Mouse (Mus musculus) midbrain, embryonic 12.5 days (tissue): Measurements from ENCODE around the gene S100a11. TPM values are rescaled to one million over a fixed set of nuclear protein-coding genes. Genes with fewer than 3 reads are reported as not detected.

ENCODE experiments used
- ATAC-seq: fragments of 200-750 bp; cut with Nextera tagmentation; 2 replicates; pipeline ENCODE4 v1.8.0; 2017; ENCODE audit warnings: low read depth, moderate TSS enrichment, moderate library complexity; ENCODE audit not compliant: low FRiP score
- H3K27ac ChIP-seq: fragments of 300-500 bp; sonication (generic); replicated peaks from 2 replicates; pipeline ENCODE4 v1.5.1; 2016; ENCODE audit warnings: mild to moderate bottlenecking
- H3K27me3 ChIP-seq: fragments of 300-500 bp; sonication (generic); 2 replicates; pipeline ENCODE4 v1.6.1; 2016; ENCODE audit warnings: mild to moderate bottlenecking
- H3K36me3 ChIP-seq: fragments of 300-500 bp; sonication (generic); 2 replicates; pipeline ENCODE4 v1.6.1; 2016
- H3K4me1 ChIP-seq: fragments of 300-500 bp; sonication (generic); 2 replicates; pipeline ENCODE4 v1.6.1; 2016
- H3K4me2 ChIP-seq: fragments of 300-500 bp; sonication (generic); replicated peaks from 2 replicates; pipeline ENCODE4 v1.6.1; 2016; ENCODE audit warnings: mild to moderate bottlenecking, moderate library complexity
- H3K4me3 ChIP-seq: fragments of 300-500 bp; sonication (generic); 2 replicates; pipeline ENCODE4 v1.5.1; 2016; ENCODE audit warnings: mild to moderate bottlenecking
- H3K9ac ChIP-seq: fragments of 300-500 bp; sonication (generic); replicated peaks from 2 replicates; pipeline ENCODE4 v1.6.1; 2016; ENCODE audit warnings: mild to moderate bottlenecking, moderate library complexity
- H3K9me3 ChIP-seq: fragments of 300-500 bp; sonication (generic); 2 replicates; pipeline ENCODE4 v1.6.1; 2016; ENCODE audit warnings: mild to moderate bottlenecking
- WGBS: fragments of 180-500 bp; shearing (Covaris S2); methylation state at CpG from one replicate; pipeline ENCODE4 v1.1.7; 2016; 5-methylcytosine and 5-hydroxymethylcytosine counted together
- polyA plus RNA-seq: library from polyadenylated mRNA; unstranded; fragments of >200 nt; fragmentation: Nextera tagmentation; extraction: Ambion mirVana; gene quantifications from 2 replicates; pipeline ENCODE4 v1.2.1, GENCODE M21; 2016

Gene S100a11
- polyA plus RNA-seq, 1 experiment from 2014 or later = 424 TPM

- ATAC-seq = no peak
- 45% methylated on average over 30 of the region's 30 CpGs for WGBS
- Histone ChIP-seq H3K36me3 (no peaks in the 10 kb centered on the region), H3K4me2 (no peak overlapping the region), H3K9ac (no peak overlapping the region), H3K4me3 (no peak overlapping the region), H3K27me3 (no peaks in the 10 kb centered on the region), H3K9me3 (peaks cover 4% of the 10 kb centered on the region; the same call in 1 of the 2 replicates), H3K4me1 (no peaks in the 10 kb centered on the region), H3K27ac (no peak overlapping the region)
These were observed 14.1 kb upstream of the S100a11 start for GRCm38 (mm10) chr3:93505960-93506863.

DNA sequence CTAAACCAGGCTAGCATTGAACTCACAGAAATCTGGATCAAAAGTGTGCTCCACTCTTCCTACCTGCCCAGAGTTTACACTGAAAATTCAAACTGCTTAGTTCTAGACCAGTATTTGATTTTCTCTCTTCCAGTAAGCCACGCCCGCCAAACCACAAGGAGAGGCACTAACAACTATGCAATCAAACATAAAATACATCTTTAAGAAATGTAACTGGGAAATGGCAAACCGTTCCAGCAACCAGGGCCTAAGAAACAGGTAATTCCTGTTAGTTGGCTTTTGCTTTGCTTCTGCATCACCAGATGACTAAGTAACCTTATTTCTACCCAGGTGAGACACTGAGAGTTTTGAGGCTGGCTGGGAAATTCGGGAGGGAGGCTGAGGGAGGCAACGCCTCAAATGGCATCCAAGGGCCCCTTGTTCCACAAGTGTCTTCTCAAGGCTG is 13.4 kb upstream of the S100a11 start:
- ATAC-seq = no peak
- Histone ChIP-seq H3K27me3 (no peaks in the 10 kb centered on the region), H3K27ac (no peak overlapping the region), H3K9ac (no peak overlapping the region), H3K9me3 (peaks cover 4% of the 10 kb centered on the region; the same call in 1 of the 2 replicates), H3K4me2 (no peak overlapping the region), H3K4me1 (no peaks in the 10 kb centered on the region), H3K36me3 (no peaks in the 10 kb centered on the region), H3K4me3 (no peak overlapping the region)
- 73% methylated on average over 5 of the region's 5 CpGs for WGBS

GRCm38 (mm10) chr3:93509301-93509700 is 11.0 kb upstream of the S100a11 start:
- ATAC-seq = no peak
- H3K4me2 ChIP-seq = no peak overlapping the region
- no peaks in the 10 kb centered on the region for H3K4me1 ChIP-seq
- 83% methylated on average over 1 of the region's 1 CpGs for WGBS
- no peaks in the 10 kb centered on the region for H3K27me3 ChIP-seq
- H3K9ac ChIP-seq = no peak overlapping the region
- no peaks in the 10 kb centered on the region for H3K9me3 ChIP-seq
- H3K36me3 ChIP-seq = no peaks in the 10 kb centered on the region
- no peak overlapping the region for H3K4me3 ChIP-seq
- no peak overlapping the region for H3K27ac ChIP-seq

DNA sequence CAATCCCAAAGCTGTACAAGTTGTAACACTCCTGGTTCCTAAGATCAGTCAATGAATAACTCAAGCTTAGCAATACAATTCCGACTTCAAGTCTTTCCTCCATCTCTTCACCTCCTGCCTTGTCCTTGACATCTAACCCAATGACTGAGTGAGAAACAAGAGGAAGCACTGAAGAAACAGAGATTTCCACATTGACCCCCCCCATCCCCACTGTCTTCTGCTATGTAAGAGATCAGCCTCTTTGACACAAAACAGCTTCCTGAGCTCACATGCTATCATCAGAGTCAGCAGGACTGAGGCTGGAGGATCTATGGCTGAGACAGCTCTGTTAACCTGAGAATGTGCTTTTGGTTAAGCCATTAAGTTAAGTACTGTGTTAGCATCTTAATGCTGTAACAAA is 9.3 kb upstream of the S100a11 start:
- Histone ChIP-seq H3K4me3 (no peak overlapping the region), H3K36me3 (no peaks in the 10 kb centered on the region), H3K27me3 (no peaks in the 10 kb centered on the region), H3K9me3 (no peaks in the 10 kb centered on the region), H3K9ac (no peak overlapping the region), H3K4me1 (no peaks in the 10 kb centered on the region), H3K27ac (no peak overlapping the region), H3K4me2 (no peak overlapping the region)
- WGBS = 95% methylated on average over 1 of the region's 1 CpGs
- no peak for ATAC-seq

- no peaks in the 10 kb centered on the region for H3K4me1 ChIP-seq
- no peaks in the 10 kb centered on the region for H3K36me3 ChIP-seq
- no peaks in the 10 kb centered on the region for H3K27me3 ChIP-seq
- 94% methylated on average over 1 of the region's 1 CpGs for WGBS
- no peak overlapping the region for H3K4me2 ChIP-seq
- no peak overlapping the region for H3K9ac ChIP-seq
- no peak overlapping the region for H3K27ac ChIP-seq
- ATAC-seq = no peak
- no peaks in the 10 kb centered on the region for H3K9me3 ChIP-seq
- H3K4me3 ChIP-seq = no peak overlapping the region
These were observed 8.5 kb upstream of the S100a11 start for GRCm38 (mm10) chr3:93511801-93512200.

DNA sequence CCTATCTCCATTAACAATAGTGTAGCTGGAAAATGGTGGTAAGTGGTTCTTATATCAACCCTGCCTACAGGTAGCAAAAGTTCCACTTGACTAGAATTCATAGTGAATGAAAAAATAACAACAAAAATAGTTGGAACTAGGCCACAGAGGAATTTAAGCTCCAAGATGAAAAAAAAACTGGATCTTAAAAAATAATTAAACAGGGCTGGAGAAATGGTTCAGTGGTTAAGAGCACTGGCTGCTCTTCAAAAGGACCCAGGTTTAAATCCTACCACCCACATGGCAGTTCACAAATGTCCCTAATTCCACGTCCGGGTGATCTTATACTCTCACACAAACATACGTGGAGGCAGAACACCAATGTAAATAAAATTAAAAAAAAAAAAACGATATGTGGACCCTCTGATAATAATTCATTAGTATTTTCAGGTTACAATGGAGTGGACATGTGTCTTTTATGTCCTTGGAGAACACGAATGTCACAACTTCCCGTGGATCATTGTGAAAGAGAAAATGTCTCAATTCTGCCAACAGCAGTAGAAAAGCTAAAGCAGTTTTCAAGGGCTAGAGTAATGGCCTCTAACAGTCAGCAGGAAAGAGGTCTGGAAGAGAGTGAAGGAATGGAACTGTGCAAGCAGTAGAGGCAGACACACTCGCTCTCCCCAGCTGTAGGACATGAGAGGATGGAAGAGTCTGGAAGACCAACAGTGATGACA is 7.7 kb upstream of the S100a11 start:
- 77% methylated on average over 7 of the region's 7 CpGs for WGBS
- Histone ChIP-seq H3K27me3 (no peaks in the 10 kb centered on the region), H3K9ac (no peak overlapping the region), H3K4me3 (no peak overlapping the region), H3K4me1 (no peaks in the 10 kb centered on the region), H3K9me3 (no peaks in the 10 kb centered on the region), H3K36me3 (no peaks in the 10 kb centered on the region), H3K4me2 (no peak overlapping the region), H3K27ac (no peak overlapping the region)
- no peak for ATAC-seq

GRCm38 (mm10) chr3:93514628-93515027 is 5.7 kb upstream of the S100a11 start:
- no peak for ATAC-seq
- no peaks in the 10 kb centered on the region for H3K27me3 ChIP-seq
- no peaks in the 10 kb centered on the region for H3K4me1 ChIP-seq
- H3K9ac ChIP-seq = no peak overlapping the region
- no peak overlapping the region for H3K4me2 ChIP-seq
- H3K36me3 ChIP-seq = no peaks in the 10 kb centered on the region
- H3K9me3 ChIP-seq = no peaks in the 10 kb centered on the region
- H3K27ac ChIP-seq = no peak overlapping the region
- 97% methylated on average over 3 of the region's 3 CpGs for WGBS
- no peak overlapping the region for H3K4me3 ChIP-seq

DNA sequence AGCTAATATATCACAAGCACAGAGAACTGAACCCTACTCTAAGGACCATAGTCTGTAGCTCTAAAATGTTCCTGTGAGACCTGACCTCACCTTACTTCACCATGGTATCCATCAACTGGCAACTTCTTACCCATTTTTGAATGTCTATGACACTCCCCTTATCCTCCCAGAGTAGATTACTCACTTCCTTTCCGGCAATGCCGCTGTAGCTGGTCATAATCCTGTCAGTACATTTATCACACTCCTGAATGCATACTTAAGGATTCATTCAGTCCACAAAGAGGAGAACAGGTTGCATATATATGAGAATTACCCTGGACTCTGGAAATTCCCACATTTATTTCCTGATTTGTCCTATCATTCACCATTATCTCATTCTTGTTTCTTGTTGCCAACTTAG is 2.9 kb upstream of the S100a11 start:
- H3K36me3 ChIP-seq = no peaks in the 10 kb centered on the region
- no peak overlapping the region for H3K9ac ChIP-seq
- 88% methylated on average over 2 of the region's 2 CpGs for WGBS
- no peak overlapping the region for H3K27ac ChIP-seq
- no peak overlapping the region for H3K4me3 ChIP-seq
- H3K9me3 ChIP-seq = no peaks in the 10 kb centered on the region
- H3K27me3 ChIP-seq = peaks cover 11% of the 10 kb centered on the region; the same call in 1 of the 2 replicates
- H3K4me2 ChIP-seq = no peak overlapping the region
- H3K4me1 ChIP-seq = peaks cover 5% of the 10 kb centered on the region; the same call in 1 of the 2 replicates
- no peak for ATAC-seq

- 0 out of 2 replicates have a peak overlapping the region, but pooled peaks have one; percentile 46 for H3K4me3 ChIP-seq
- peaks cover 11% of the 10 kb centered on the region; the same call in 1 of the 2 replicates for H3K27me3 ChIP-seq
- H3K9ac ChIP-seq = no peak overlapping the region
- 53% methylated on average over 5 of the region's 5 CpGs for WGBS
- no peaks in the 10 kb centered on the region for H3K36me3 ChIP-seq
- peaks cover 5% of the 10 kb centered on the region; the same call in 1 of the 2 replicates for H3K4me1 ChIP-seq
- ATAC-seq = 0 out of 2 replicates have a peak, but pooled peaks have one; percentile 32
- no peaks in the 10 kb centered on the region for H3K9me3 ChIP-seq
- H3K27ac ChIP-seq = no peak overlapping the region
- peak overlapping the region; percentile 78 for H3K4me2 ChIP-seq
These were observed 395 bp upstream of the S100a11 start for GRCm38 (mm10) chr3:93519856-93520329.

DNA sequence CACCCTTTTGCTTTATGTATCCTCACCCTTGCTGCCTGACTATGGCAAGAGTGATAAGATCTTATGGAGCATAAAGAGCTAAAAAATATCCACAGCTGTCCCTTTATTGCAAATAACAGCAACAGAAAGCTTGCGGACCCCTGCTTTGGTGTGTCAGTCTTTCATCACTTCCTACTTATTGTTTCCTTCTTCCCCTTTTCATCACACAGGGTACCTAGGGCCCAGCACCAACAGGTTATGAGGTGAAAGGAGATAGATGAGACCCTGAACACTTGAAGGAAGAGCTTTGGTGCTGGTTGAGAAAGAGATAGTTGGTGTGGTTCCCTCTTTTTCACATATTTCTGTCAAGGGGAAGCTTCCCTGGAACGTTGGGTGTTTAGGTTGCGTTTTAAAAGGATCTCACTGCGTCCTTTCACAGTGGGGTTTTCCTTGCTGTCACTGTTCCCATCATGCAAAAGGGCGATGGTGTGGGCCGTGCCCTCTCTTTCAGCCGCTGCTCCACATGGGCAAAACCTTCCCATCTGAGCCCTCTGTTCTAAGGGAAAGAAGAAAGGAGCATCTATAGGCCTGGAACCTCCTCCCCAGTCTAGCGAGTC is 1.3 kb downstream of the S100a11 start:
- H3K9ac ChIP-seq = no peak overlapping the region
- peak overlapping the region; percentile 78; the same call in 1 of the 2 replicates for H3K4me2 ChIP-seq
- WGBS = 89% methylated on average over 8 of the region's 8 CpGs
- H3K36me3 ChIP-seq = no peaks in the 10 kb centered on the region
- H3K4me1 ChIP-seq = peaks cover 5% of the 10 kb centered on the region; the same call in 1 of the 2 replicates
- no peak for ATAC-seq
- no peak overlapping the region for H3K4me3 ChIP-seq
- H3K27ac ChIP-seq = no peak overlapping the region
- H3K27me3 ChIP-seq = peaks cover 11% of the 10 kb centered on the region; the same call in 1 of the 2 replicates
- no peaks in the 10 kb centered on the region for H3K9me3 ChIP-seq

DNA sequence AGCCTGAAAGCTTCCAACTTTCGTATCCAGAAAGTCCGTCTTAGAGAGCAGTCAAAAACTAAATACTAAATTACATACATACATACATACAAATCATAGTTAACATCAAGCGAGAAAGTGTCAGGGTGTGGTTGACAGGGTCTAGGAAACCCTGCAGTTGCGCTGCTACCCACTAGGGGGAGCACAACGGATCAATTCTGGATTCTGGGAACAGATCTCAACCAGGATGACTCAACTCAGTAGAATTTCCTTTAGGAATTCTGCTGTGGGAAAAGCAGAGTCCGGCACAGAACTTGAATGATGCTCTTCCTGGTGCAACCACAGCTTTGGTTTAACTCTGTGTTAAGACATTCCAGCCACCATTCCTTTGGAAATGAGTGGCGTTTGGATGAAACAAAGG is 2.3 kb downstream of the S100a11 start:
- Histone ChIP-seq H3K27ac (no peak overlapping the region), H3K27me3 (peaks cover 11% of the 10 kb centered on the region; the same call in 1 of the 2 replicates), H3K9me3 (no peaks in the 10 kb centered on the region), H3K4me2 (no peak overlapping the region), H3K9ac (no peak overlapping the region), H3K4me3 (no peak overlapping the region), H3K36me3 (no peaks in the 10 kb centered on the region), H3K4me1 (peaks cover 5% of the 10 kb centered on the region; the same call in 1 of the 2 replicates)
- 44% methylated on average over 7 of the region's 7 CpGs for WGBS
- ATAC-seq = no peak
